Mouse (Mus musculus) CD4-positive, CD25-positive, alpha-beta regulatory T cell, adult 2 months (primary cell): ENCODE results near the gene Spc25.

Experiments
- DNase-seq: peaks from one replicate; pipeline ENCODE4 v3.0.0-alpha.2; 2012; ENCODE audit warnings: low read depth, low spot score

Spc25 gene

DNA sequence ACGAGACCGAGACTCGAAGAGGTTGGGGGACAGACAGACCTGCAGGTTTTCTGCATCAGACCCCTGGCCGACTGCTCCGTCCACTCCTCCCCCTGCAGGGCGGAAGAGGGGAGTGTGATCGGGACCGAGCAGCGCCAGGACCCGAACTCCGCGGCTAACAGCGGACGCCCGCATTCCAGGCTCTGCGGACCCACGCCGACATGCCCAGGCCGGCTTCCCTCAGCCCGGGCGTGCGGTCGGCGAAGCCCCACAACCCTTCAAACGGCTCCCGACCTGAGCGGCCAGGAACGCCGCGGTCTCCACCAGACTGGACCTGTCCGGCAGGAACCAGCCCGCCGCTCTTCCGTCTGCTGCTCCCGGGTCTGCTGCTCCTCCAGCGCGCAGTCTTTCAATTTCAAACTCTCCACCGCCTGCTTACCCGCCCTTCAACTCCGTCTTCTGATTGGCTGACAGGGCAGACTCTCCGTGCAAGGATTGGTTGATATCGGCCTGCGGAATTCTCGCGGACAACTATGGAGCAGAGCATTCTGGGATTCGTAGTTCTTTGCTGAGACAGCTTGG is at the start of gene Spc25:
TSS of gene Spc25 (minus strand) at position 404 of the 561 bp plus-strand sequence.
- peak; percentile 96 for DNase-seq

DNA sequence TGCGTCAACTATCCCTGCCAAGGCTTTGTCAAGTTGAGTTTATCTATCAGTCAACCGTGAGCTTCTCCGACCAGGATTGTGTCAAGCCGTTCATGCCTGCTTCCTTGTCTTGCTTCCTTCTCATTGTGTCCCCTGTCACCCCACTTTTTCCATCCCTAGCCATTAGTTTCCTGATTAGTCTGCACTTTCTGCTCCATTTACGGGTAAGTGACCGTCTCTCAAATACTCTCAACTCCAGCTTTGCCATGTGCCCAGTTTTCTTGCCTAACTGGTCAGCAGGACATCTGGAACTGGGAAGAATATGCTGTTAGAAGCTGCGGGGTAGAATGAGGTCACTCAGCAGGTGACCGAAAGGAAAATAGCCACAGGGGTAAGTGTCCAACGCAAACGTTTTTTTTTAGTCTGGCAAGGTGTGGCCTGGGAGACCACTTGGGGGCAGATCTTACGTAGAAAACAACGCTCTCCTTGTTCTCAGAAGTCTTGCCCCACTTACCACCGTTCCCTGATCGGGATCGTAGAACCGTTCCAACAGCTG is 42.3 kb upstream of the Spc25 start:
- DNase-seq = no peak

DNA sequence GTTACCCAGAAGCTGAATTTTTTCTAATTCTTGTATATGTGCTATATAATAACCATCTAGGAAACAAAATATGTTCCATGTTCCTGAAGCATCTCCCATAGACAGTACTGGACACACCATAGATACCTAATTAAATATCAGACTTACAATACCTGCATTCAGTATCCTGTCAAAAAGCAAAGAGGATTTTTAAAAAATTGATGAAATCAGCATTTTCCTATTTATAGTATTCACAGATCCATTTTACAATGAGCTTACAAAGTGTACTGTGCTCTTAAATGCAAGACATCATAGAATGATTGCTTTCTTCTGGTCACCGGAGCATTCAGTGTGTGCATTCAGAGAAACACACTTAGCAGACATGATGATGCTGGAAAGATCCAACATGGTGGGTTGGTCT is 41.1 kb upstream of the Spc25 start:
- DNase-seq = no peak

DNA sequence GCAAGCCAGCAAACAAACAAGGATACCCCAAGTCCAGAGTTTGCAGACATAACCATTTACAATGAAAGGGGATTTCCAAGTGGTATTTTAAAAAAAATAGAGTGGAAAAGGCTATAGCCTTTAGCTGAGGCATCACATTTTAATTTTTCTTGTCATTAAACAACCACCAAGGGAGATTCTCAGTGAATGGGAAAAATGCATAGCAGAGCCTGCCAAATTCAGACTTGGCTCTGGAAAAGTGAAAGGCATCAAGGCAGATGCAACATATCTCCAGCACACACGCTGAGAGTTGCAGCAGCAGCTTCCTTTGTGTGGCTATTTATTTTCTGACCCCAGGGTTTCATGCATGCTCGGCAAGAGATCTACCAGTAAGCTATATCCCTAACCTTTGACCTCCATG is 38.9 kb upstream of the Spc25 start:
- DNase-seq = no peak

DNA sequence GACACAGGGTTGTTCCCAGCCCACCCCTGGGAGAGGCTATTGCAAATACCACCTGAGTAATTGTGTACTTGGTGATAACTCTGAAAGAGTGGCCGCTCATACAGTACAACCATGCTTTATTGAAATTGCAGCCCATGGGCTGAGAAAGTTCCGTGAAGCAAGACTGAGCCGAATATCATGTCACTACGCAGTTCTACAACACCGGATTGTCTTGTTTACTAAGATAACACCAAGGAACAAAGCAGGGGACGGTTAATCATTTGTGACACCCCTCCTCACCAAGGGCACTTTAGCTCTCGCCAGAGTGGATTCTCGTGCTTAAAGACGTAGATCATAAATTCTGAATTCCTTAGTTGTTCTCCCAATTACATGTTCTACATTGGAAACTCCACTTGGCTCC is 33.3 kb upstream of the Spc25 start:
- no peak for DNase-seq

DNA sequence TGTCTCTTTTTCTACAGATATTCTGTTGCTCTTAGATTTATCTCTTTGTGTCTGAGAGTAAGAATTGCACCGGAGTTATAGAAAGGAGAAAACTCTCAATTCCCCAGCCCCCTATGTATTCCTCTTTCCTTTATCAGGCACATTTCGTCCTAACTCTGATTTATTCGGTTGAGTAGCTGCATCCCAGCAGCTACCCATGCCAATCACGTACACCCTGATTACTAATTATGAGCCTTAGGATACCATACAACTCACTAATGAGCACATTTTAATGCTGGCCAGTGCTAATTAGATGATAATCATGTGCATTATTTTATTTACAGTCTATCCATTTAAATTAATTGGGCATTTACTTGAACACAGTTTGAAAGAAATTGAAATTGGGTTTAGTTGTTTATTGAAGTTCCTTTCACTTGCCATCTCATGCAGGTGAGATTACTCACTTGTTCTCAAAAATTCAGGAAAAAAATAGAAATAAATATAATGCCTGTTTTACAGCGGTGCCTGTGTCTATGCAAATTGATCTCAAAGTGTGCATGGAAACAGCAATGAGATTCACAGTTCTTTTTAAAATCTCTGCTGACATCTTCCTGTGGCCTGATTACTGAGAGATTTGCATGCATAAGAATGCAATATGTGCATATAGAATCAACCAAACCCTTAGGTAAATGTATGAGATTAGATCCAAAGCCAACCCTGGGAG is 29.1 kb upstream of the Spc25 start:
- DNase-seq = no peak

DNA sequence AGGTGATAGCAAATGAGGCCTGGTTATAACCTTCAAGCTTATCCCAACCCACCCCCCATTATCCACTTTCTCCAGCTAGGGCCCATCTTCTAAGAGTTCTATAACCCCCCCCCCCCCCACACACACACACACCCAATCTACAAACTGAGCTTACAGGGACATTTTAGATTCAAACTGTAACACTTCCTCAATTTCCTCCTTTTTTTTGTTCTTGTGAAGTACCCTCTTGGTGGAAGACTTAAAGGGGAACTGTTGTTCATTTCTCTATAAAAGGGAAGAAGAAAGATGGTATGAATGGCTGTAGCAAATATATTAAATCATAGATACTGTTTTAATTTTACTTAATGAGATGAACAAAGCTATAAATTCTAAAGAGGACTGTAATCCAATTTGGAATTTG is 26.1 kb upstream of the Spc25 start:
- DNase-seq = no peak

DNA sequence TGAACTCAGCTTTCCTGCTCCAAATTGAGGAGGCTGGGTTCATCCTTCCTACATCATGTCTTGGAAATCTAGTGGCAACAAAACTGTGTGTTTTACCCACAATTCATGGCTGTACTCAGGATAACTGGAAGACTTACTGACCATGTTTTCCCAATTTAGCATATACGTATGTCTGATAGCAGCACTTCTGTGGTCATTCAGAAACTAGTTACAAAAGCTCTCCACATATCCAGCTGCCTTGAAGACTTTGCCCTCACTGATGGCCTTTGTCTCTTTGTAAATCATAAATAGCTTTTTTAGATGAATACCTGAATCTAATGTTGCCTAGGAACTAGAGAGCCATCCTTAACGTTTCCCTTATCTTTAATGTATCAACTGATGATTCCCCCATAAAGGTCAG is 24.1 kb upstream of the Spc25 start:
- no peak for DNase-seq

DNA sequence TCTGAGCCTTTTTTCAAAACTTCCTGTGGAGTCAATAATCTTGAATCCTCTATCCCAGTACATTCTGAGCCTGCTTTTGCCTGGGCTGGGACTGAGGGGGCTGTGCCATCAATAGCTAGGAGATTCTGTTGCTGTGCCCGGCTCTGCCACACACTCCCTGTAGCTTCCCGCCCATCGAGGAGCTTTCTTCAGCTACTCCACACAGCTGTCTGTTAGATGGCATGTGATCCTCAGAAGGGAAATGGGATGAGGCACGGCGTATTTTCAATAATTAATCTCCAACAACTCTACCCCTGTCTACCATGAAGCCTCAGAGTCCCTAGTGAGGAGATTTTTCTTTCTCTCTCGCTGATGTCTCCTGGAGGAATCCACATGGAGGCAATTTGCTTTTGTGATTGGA is 22.6 kb upstream of the Spc25 start:
- DNase-seq = no peak

DNA sequence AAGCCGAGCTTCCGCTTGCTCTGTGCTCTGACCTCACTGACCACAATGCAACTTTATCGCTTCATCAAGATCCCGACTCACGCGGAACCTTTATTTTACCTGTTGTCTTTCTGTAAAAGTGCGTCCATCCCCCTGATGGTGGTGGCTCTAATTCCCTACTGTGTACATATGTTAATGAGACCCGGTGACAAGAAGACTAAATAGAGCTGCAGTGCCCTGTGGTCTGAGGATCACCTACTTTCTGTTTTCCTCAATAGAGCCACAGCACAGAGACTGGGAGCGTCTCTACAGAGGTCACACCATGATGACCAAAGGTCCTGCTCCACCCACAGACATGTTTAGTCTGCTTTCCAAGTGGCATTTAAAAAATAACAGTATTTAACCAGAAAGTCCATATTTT is 20.9 kb upstream of the Spc25 start:
- DNase-seq = no peak

DNA sequence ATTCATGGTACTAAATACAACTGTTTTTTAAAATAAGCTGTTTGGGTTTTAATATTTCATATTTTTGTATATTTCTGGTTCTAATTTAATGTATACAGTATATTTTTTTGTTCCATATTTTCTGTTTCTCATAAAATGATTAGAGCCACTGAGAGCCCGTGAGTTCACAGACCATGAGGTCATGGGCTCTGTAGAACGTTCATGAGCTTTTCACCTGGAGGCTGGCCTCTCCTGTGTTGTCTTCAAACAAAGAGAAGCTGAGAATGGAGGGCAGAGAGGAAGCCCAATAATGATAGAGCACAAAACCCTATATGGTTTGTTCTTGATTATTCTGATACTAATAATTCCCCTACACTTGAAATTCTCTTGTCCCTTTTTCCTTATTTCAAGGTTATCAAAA is 18.7 kb upstream of the Spc25 start:
- DNase-seq = no peak

DNA sequence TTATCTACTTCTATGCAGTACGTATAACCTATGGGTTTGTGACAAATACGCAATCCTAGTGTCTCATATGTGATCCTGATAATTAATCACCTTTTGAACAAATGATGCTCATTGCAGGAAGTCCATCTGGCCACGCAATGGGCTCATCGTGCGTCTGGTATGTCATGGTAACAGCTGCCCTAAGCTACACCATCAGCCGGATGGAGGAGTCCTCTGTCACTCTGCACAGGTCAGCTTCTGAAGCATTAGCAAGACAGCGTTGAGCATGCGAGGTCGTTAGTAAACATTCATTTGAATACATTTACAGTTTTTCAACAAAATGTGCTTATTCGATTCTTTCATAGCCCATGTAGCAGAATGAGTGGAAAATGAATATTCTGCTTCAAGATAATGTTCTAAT is 16.8 kb upstream of the Spc25 start:
- no peak for DNase-seq

DNA sequence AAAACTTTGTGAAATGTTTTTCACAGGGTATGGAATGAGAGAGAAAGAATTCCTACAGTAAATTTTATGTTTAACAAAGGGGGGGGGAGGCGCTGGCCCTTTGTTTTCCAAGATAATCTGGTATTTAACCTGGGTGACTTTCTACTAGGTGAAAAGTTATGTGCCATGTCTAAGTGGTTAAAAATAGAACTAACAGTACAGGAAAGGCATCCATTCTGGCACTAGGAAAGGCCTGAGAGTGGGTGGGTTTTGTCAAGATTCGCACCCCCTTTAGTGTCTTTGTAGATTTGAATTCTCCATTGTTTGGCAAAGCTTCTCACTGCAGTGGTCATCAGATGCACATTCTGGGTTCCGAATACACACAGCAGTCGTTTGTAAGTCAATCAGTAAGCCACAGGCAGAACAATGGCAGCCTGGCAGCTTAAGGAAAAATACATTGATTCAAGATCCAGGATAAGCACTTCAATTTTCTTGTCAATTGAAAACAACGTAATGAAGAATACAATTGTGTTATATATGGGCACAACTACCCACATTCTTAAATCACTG is 15.9 kb upstream of the Spc25 start:
- DNase-seq = no peak

DNA sequence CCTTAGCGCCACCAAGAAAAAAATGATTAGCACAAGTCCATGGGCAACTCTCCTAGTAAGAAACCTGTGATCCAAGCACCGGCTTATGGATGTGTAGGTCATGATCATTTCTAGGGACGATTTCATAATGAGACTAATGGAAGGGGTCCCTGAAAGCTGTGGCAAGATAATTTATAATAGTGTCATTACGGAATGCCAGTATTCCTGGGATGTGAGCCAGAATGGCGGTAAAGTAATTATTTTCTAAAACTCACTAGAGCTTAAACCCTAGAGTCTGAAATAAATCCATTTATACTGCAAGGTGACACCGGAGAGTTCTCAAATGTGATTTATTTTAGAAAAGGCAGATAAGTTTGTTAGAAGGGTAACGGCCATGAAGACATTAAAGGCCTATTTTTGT is 9.2 kb upstream of the Spc25 start:
- DNase-seq = no peak

DNA sequence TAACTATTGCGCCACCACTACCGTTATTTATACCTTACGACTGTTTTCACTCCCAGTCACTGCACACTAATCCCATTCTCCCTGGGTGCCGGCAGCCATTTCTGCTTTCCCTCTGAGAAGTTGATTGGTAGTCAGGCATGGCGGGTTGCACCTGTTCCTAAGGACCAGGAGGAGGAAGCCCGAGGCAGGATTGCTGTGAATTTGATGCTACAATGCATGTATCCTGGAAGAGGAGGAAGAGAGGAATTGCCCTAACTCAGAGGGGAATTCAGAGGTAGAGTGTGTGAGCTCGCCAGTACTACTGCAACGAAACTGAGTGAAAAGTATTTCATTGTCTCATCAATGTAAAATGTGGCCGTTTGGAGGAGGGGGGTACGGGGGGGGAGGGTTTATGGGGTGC is 6.7 kb upstream of the Spc25 start:
- DNase-seq = no peak

DNA sequence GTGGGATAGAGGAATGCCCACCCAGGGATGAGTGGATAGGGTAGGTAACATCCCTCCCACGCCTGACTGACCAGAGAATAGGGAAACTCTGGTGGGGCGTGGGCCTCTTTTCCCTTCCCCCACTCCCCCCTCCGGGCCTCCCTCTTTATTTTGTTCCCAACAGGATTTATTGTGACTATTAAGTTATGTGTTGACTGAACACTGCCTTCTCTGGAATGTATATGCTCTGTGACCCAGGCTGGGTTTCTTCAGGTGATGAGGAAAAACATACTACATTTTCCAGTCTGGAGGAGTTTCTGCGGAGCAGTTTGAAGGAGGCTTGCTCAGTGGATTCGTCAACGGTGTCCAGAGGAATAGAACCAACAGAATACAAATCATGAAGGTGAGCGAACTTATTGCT is 4.8 kb upstream of the Spc25 start, which contains the start of gene G6pc2:
TSS of gene G6pc2 (plus strand) at position 301 of the 400 bp plus-strand sequence.
- DNase-seq = no peak

DNA sequence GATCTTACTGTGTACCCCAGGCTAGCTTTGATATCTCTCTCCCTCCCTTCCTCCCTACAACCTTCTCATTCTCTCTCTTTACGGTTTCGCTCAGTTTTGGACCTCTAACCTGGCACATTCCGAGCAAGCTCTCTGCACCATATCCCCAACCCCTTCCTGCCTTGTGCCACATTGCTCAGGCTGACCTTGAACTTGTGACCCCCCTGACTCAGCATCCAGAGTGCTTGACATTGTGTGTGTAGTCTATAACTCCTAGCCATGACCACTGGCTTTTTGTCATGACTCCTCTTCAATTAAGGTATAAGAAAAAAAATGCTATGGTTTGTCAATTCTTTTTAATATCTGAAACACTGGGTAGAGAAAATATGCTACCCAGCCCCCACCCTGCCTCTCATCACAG is 3.7 kb upstream of the Spc25 start:
- DNase-seq = no peak

DNA sequence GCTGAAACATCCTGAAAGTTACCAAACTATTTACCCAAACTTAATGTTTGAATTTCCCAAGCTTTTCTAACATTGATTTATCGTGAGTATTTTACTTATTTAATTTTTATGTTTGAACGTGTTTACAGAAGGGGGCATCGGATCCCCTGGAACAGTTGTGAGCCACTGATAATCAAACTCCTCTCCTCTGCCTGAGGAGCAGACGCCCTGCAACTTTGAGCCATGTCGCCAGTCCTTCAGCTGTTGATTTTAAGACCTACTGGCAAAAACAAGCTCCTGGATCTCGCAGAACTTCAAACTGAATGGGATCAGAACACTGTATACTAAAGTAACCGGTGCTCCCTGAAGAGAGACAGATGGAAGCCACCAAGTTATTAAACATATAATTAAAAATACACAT is 529 bp upstream of the Spc25 start:
- DNase-seq = peak; percentile 7

DNA sequence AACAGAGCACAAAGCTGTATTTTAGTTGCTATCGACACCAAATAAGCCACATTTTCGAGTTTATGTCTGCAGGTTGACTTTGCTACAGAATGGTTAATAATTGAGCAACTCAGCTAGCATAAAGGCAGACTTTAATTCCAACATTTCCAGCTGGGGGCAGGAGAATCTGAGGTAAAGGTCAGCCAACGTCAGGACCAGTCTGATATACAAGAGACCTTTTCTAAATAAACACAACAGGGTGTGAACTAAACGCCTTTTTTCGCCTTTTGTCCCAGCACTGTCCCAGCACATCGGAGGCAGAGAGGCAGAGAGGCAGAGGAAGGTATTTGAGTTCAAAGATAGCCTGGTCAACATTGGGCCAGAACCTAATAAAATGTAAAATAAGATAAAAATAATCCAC is 809 bp downstream of the Spc25 start:
- DNase-seq = no peak

DNA sequence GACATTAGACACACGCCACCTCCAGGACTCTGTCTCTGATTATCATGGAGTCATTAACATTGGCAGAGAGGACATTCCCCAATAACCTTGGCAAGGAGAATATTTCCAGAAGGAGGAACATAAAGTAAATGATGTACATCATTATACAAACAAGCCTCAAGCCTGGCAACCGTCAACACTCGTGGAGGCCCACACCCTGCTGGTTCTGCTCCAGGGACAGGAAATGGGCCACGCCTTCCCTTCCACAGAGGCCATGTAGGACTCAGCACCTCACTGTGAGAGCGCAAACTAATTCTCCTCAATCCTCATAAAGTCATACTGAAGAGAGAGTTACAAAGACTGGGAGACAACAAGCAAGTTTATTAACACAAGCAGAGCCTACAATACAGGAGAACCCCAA is 12.4 kb downstream of the Spc25 start:
- no peak for DNase-seq

DNA sequence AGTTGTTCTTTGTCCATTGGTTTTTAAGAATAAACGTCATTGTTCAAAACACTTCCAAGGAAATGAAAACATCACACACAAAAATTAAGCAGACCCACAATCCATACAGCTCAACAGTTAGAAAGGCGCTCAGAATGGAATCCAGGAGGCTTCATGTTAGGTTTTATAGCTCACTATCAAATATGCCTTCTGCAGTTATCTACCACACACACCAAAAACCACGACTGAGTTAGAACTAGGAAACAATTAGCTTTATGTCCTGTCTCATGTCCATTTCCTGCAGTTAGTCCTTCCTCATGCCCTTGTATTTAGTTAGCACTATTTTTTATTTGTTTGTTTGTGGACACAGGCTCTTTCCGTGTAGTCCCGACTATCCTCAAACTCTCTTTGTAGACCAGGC is 14.9 kb downstream of the Spc25 start:
- no peak for DNase-seq

DNA sequence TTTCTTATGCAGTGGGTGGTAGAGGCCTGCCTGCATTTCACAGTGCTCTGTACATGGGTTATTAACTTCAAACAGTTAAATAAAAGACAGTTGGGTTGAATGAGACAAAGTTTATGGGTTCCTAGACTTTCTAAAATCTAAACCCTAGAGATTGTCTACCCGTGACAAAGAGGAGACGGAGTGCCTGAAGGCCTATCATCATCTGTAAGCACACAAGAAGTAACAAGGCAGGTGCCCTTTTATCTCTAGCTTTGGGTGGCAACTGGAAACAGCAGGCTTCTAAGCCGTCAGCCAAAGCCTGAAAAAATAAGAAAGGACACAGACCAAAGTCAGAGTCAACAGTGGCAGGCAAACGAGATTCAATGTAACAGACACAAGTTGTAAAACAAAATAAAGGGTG is 16.8 kb downstream of the Spc25 start:
- DNase-seq = no peak

DNA sequence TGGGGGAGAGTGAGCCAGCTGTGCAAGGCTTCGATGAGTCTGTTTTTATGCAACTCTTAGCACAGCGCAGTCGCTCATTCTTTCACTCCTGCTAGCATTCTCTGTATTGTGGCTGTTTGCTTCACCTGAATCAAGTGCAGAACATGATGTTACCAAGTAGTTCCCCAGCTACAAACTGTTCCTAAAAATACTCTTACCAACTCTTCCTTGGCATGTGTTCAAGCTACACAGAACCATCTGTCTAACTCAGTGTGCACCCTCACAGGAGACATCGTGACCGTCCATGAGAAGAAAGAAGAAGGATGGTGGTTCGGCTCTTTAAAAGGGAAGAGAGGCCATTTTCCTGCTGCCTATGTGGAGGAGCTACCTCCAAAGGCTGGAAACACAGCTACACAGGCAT is 17.3 kb downstream of the Spc25 start:
- DNase-seq = no peak
